Mouse (Mus musculus) urinary bladder, adult 18-20 months (tissue): Measurements from ENCODE around the gene Padi4.
A peak's percentile ranks its signal among the peaks of the same experiment; 100 is the strongest.

Experiments used
- DNase-seq, 2 experiments: peaks; one replicate each; pipeline ENCODE4 v3.0.0; 2022; ENCODE audit warnings: low spot score in 2 of 2, mixed read lengths in 2 of 2

Padi4 gene

GRCm38 (mm10) chr4:140774025-140774800 lies at the start of gene Padi4:
Gene Padi4, minus strand, starts transcription at chr4:140774236.
- DNase-seq: no peak

GRCm38 (mm10) chr4:140821988-140822387 lies 48.0 kb upstream of the Padi4 start:
- DNase-seq: no peak

- DNase-seq: no peak
Observed at GRCm38 (mm10) chr4:140817413-140817812, 43.4 kb upstream of the Padi4 start.

GRCm38 (mm10) chr4:140815996-140816917 lies 42.2 kb upstream of the Padi4 start:
- no peak for DNase-seq

GRCm38 (mm10) chr4:140815496-140815895 lies 41.5 kb upstream of the Padi4 start:
- no peak for DNase-seq

- DNase-seq: peak; percentile 27 to 58
Observed at GRCm38 (mm10) chr4:140814241-140815225, 40.5 kb upstream of the Padi4 start.

GRCm38 (mm10) chr4:140813358-140814185 lies 39.5 kb upstream of the Padi4 start:
- DNase-seq: no peak

- no peak for DNase-seq
Observed at GRCm38 (mm10) chr4:140812609-140813008, 38.6 kb upstream of the Padi4 start.

- DNase-seq: no peak
Observed at GRCm38 (mm10) chr4:140812191-140812590, 38.2 kb upstream of the Padi4 start.

GRCm38 (mm10) chr4:140810458-140811260 lies 36.6 kb upstream of the Padi4 start, which contains the start of gene Padi3:
Gene Padi3, minus strand, starts transcription at chr4:140810648.
- DNase-seq: no peak

GRCm38 (mm10) chr4:140809118-140809517 lies 35.1 kb upstream of the Padi4 start:
- DNase-seq: peak in 1 of 2 experiments; percentile 46

- DNase-seq: no peak
Observed at GRCm38 (mm10) chr4:140804601-140805000, 30.6 kb upstream of the Padi4 start.

GRCm38 (mm10) chr4:140801364-140801763 lies 27.3 kb upstream of the Padi4 start:
- DNase-seq: no peak

GRCm38 (mm10) chr4:140796786-140797185 lies 22.8 kb upstream of the Padi4 start:
- no peak for DNase-seq

GRCm38 (mm10) chr4:140794678-140795077 lies 20.6 kb upstream of the Padi4 start:
- DNase-seq: no peak

GRCm38 (mm10) chr4:140793795-140794194 lies 19.8 kb upstream of the Padi4 start:
- no peak for DNase-seq

GRCm38 (mm10) chr4:140792584-140792983 lies 18.5 kb upstream of the Padi4 start:
- DNase-seq: no peak

- DNase-seq: no peak
Observed at GRCm38 (mm10) chr4:140791071-140791470, 17.0 kb upstream of the Padi4 start.

- no peak for DNase-seq
Observed at GRCm38 (mm10) chr4:140789983-140790382, 15.9 kb upstream of the Padi4 start.

- no peak for DNase-seq
Observed at GRCm38 (mm10) chr4:140788983-140789382, 14.9 kb upstream of the Padi4 start.
